Mouse (Mus musculus): ENCODE results near the gene Grip1. TPM values are rescaled to one million over a fixed set of nuclear protein-coding genes. Genes with fewer than 3 reads are reported as not detected.

Grip1 gene
- total and polyA plus RNA-seq, 2 experiments from 2014 or later = 14.3 to 31.2 TPM

DNA sequence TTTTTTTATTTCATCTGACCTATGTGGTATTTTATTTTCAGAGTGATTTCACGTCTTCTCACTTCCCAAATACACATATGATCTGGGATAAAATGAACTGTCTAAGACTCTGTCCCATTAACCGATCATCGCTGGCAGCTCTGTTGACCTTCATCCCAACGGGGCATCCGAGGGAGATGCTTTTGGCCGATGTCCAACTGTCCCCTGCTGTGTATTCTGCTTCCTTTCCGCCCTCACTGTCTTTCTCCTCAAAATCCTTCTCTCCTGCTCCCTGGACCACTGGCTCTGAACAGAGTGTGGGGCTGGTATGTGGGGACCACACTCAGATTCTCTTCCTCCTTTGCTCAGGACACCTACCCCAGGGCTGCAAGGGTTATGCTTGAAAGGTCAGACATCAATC, 370.1 kb downstream of the Grip1 start:
- no peak for DNase-seq (ENCODE audit: low spot score)
- H3K36me3 ChIP-seq (ENCODE audit: insufficient read depth, low read length) = no peaks in the 10 kb centered on the region
- H3K4me1 ChIP-seq (ENCODE audit: insufficient read depth, low read length) = peaks cover 7% of the 10 kb centered on the region
- no peaks in the 10 kb centered on the region for H3K9me3 ChIP-seq (ENCODE audit: low read length)
- no peak overlapping the region for H3K4me2 ChIP-seq (ENCODE audit: low read depth, low read length)
- H3K4me3 ChIP-seq (ENCODE audit: low read length) = no peak overlapping the region
- H3K9ac ChIP-seq (replicated peaks; ENCODE audit: low read length) = no peak overlapping the region
- ATAC-seq = no peak
- H3K27ac ChIP-seq = no peak overlapping the region
- H3K27me3 ChIP-seq (ENCODE audit: insufficient read depth, low read length) = no peaks in the 10 kb centered on the region
- 24% methylated on average over 7 of the region's 7 CpGs for WGBS
- no peak for TF ChIP-seq CTCF (IDR thresholded peaks at IDR 0.05; ENCODE audit: low read depth)

DNA sequence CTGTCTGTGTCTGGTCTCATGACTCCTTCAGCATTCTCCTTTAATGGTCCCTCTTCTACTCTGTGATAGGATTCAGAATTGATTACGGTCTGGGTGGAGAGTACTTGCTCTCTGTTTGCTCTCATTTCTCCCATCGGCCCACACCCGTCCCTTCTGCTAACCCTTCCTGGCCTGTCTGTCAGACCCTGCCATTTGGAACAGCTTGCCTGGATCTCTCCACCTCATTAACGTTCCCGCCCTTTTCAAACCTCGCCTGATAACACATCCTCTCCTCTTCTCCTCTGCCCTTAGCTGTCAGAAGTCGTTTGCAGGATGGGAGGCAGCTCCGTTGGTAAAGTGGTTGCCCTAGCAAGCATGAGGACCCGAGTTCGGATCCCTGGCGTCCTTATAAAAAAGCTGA, 370.9 kb downstream of the Grip1 start:
- WGBS = 59% methylated on average over 11 of the region's 11 CpGs
- H3K4me2 ChIP-seq (ENCODE audit: low read depth, low read length) = no peak overlapping the region
- no peak for ATAC-seq
- no peak overlapping the region for H3K4me3 ChIP-seq (ENCODE audit: low read length)
- peaks cover 4% of the 10 kb centered on the region for H3K4me1 ChIP-seq (ENCODE audit: insufficient read depth, low read length)
- no peak overlapping the region for H3K9ac ChIP-seq (replicated peaks; ENCODE audit: low read length)
- no peaks in the 10 kb centered on the region for H3K27me3 ChIP-seq (ENCODE audit: insufficient read depth, low read length)
- TF ChIP-seq CTCF (IDR thresholded peaks at IDR 0.05; ENCODE audit: low read depth) = no peak
- no peak overlapping the region for H3K27ac ChIP-seq
- DNase-seq (ENCODE audit: low spot score) = no peak
- H3K9me3 ChIP-seq (ENCODE audit: low read length) = no peaks in the 10 kb centered on the region
- H3K36me3 ChIP-seq (ENCODE audit: insufficient read depth, low read length) = no peaks in the 10 kb centered on the region

DNA sequence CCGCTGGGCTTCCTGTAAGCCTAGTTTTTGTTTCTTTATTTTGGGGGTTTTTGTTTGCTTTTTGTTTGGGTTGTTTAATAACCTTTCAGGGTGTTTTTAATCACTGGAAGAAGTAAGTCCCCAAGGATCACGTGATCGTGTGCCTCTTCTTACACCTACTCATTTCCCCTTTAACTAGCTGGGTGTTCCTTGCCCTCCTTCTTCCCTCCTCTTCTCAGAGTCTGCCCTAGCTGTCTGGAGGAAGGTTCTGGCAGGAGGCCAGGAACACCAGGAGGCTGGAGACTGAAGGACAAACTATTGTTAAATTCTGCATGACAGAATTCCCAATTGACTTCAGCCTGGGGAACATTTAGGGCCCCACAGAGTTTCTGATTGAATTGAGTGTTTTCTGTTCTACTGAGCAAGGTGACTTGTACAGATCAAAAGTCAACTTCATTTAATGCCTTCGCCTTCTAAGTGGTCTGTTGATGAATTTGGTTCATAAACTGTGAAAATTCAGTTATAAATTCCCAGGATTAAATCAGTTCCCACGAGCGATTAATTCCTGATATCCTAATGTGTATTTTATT, 376.8 kb downstream of the Grip1 start:
- H3K36me3 ChIP-seq (ENCODE audit: insufficient read depth, low read length) = no peaks in the 10 kb centered on the region
- no peak overlapping the region for H3K9ac ChIP-seq (replicated peaks; ENCODE audit: low read length)
- no peak overlapping the region for H3K27ac ChIP-seq
- H3K4me3 ChIP-seq (ENCODE audit: low read length) = no peak overlapping the region
- H3K9me3 ChIP-seq (ENCODE audit: low read length) = no peaks in the 10 kb centered on the region
- H3K27me3 ChIP-seq (ENCODE audit: insufficient read depth, low read length) = no peaks in the 10 kb centered on the region
- H3K4me2 ChIP-seq (ENCODE audit: low read depth, low read length) = no peak overlapping the region
- TF ChIP-seq CTCF (IDR thresholded peaks at IDR 0.05; ENCODE audit: low read depth) = no peak
- 57% methylated on average over 6 of the region's 6 CpGs for WGBS
- DNase-seq (ENCODE audit: low spot score) (peak; percentile 46), ATAC-seq (no peak)
- 0 out of 2 replicates have a peak, but pooled peaks cover 3% of the 10 kb centered on the region for H3K4me1 ChIP-seq (ENCODE audit: insufficient read depth, low read length)

DNA sequence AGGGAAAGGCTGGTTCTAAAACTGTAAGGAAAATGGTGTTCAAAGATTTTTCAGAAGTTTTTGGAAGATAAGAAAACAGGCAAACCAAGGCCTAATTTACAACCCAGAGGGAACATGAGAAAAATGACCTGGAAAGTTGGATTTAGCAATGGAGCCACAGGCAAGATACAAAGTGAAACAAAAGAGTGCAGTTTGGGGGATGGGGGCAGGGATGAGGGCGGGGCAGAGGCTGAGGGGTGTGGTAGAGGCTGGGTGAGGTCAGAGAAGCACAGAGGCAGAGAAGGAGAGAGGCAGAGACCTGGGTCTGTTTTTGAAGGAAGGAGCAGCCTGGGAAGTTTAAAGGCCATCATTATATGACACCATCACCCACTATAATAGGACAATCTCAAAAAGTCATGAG, 377.5 kb downstream of the Grip1 start:
- no peak overlapping the region for H3K9ac ChIP-seq (replicated peaks; ENCODE audit: low read length)
- H3K4me1 ChIP-seq (ENCODE audit: insufficient read depth, low read length) = 0 out of 2 replicates have a peak, but pooled peaks cover 3% of the 10 kb centered on the region
- no peak overlapping the region for H3K4me2 ChIP-seq (ENCODE audit: low read depth, low read length)
- no peak for TF ChIP-seq CTCF (IDR thresholded peaks at IDR 0.05; ENCODE audit: low read depth)
- 89% methylated on average over 1 of the region's 1 CpGs for WGBS
- no peaks in the 10 kb centered on the region for H3K9me3 ChIP-seq (ENCODE audit: low read length)
- no peaks in the 10 kb centered on the region for H3K27me3 ChIP-seq (ENCODE audit: insufficient read depth, low read length)
- DNase-seq (ENCODE audit: low spot score) (no peak), ATAC-seq (no peak)
- no peaks in the 10 kb centered on the region for H3K36me3 ChIP-seq (ENCODE audit: insufficient read depth, low read length)
- no peak overlapping the region for H3K4me3 ChIP-seq (ENCODE audit: low read length)
- no peak overlapping the region for H3K27ac ChIP-seq

DNA sequence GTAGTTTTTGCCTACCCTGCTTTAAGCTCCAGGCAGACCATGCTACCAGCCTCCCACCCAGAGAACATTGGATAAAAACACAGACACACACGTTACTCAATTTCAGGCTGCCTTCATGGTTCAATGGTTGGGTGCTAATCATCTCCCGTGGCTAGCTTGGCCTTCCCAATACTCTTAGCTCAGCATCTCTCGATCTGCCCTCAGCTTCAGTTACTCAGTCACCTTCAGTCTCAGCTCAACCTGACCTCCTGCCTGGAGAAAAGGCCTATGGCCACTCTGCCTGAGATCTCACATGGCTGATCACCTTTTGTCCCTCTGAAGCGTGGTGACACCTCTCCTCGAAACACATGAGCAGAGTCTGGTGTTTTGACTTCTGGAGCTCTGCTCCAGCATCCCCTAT, 379.7 kb downstream of the Grip1 start:
- H3K9me3 ChIP-seq (ENCODE audit: low read length) = no peaks in the 10 kb centered on the region
- H3K9ac ChIP-seq (replicated peaks; ENCODE audit: low read length) = no peak overlapping the region
- 0 out of 2 replicates have a peak, but pooled peaks cover 3% of the 10 kb centered on the region for H3K4me1 ChIP-seq (ENCODE audit: insufficient read depth, low read length)
- DNase-seq (ENCODE audit: low spot score) (no peak), ATAC-seq (no peak)
- no peaks in the 10 kb centered on the region for H3K27me3 ChIP-seq (ENCODE audit: insufficient read depth, low read length)
- H3K27ac ChIP-seq = no peak overlapping the region
- H3K36me3 ChIP-seq (ENCODE audit: insufficient read depth, low read length) = no peaks in the 10 kb centered on the region
- H3K4me2 ChIP-seq (ENCODE audit: low read depth, low read length) = no peak overlapping the region
- 71% methylated on average over 5 of the region's 5 CpGs for WGBS
- no peak overlapping the region for H3K4me3 ChIP-seq (ENCODE audit: low read length)
- no peak for TF ChIP-seq CTCF (IDR thresholded peaks at IDR 0.05; ENCODE audit: low read depth)

DNA sequence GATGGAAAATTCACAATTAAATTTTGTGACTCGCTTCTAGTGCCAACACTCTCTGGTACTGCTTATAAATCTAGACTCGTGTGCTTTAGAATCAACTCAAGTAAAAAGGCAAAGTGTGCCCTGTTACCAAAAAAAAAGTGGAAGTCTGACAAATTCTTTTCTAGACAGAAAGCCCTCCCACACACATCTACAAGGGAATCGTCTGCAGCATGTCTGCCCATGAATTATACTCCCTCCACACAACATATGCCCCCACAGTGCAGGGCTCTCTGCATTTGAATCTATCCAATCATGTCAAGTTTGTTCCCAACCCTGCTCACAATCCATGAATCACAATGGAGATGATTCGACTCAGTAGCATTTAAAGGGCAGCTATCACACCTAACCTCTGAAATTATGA, 380.5 kb downstream of the Grip1 start:
- no peaks in the 10 kb centered on the region for H3K36me3 ChIP-seq (ENCODE audit: insufficient read depth, low read length)
- H3K4me2 ChIP-seq (ENCODE audit: low read depth, low read length) = no peak overlapping the region
- no peaks in the 10 kb centered on the region for H3K9me3 ChIP-seq (ENCODE audit: low read length)
- TF ChIP-seq CTCF (IDR thresholded peaks at IDR 0.05; ENCODE audit: low read depth) = no peak
- H3K27me3 ChIP-seq (ENCODE audit: insufficient read depth, low read length) = no peaks in the 10 kb centered on the region
- no peak overlapping the region for H3K4me3 ChIP-seq (ENCODE audit: low read length)
- H3K27ac ChIP-seq = no peak overlapping the region
- ATAC-seq (no peak), DNase-seq (ENCODE audit: low spot score) (no peak)
- H3K9ac ChIP-seq (replicated peaks; ENCODE audit: low read length) = no peak overlapping the region
- 60% methylated on average over 4 of the region's 4 CpGs for WGBS
- 0 out of 2 replicates have a peak, but pooled peaks cover 3% of the 10 kb centered on the region for H3K4me1 ChIP-seq (ENCODE audit: insufficient read depth, low read length)

DNA sequence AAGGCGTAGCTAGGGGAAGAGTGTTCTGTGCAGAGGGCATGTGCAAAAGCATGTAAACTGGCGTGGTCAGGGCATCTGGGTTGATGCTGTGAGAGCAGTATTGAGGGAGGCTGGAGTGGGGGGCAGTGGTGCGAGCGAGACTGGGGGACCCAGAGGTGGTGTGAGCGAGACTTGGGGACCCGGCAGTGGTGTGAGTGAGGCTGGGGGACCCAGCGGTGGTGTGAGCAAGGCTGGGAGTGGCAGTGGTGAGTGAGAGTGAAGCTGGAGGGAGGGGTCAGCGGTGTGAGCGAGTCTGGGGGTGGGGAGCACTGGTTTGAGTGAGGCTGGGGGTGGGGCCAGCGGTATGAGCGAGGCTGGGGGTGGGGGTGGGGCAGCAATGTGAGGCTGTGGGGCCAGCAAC, 386.0 kb downstream of the Grip1 start:
- H3K9me3 ChIP-seq (ENCODE audit: low read length) = no peaks in the 10 kb centered on the region
- no peak for TF ChIP-seq CTCF (IDR thresholded peaks at IDR 0.05; ENCODE audit: low read depth)
- H3K4me3 ChIP-seq (ENCODE audit: low read length) = no peak overlapping the region
- WGBS = 88% methylated on average over 11 of the region's 11 CpGs
- DNase-seq (ENCODE audit: low spot score) (no peak), ATAC-seq (no peak)
- no peak overlapping the region for H3K27ac ChIP-seq
- no peaks in the 10 kb centered on the region for H3K4me1 ChIP-seq (ENCODE audit: insufficient read depth, low read length)
- H3K27me3 ChIP-seq (ENCODE audit: insufficient read depth, low read length) = no peaks in the 10 kb centered on the region
- no peaks in the 10 kb centered on the region for H3K36me3 ChIP-seq (ENCODE audit: insufficient read depth, low read length)
- no peak overlapping the region for H3K4me2 ChIP-seq (ENCODE audit: low read depth, low read length)
- H3K9ac ChIP-seq (replicated peaks; ENCODE audit: low read length) = no peak overlapping the region

Data from hindbrain, postnatal 0 days (tissue).